Mouse (Mus musculus): ENCODE results near the gene Rarres2. TPM values are rescaled to one million over a fixed set of nuclear protein-coding genes. Genes with fewer than 3 reads are reported as not detected.
"Not testable (repeated sequence)": the region's sequence is repeated elsewhere in the genome, so short reads cannot be mapped to it uniquely, and the experiment has no call there.

Rarres2 gene
- polyA plus RNA-seq, 1 experiment = 179 TPM

DNA sequence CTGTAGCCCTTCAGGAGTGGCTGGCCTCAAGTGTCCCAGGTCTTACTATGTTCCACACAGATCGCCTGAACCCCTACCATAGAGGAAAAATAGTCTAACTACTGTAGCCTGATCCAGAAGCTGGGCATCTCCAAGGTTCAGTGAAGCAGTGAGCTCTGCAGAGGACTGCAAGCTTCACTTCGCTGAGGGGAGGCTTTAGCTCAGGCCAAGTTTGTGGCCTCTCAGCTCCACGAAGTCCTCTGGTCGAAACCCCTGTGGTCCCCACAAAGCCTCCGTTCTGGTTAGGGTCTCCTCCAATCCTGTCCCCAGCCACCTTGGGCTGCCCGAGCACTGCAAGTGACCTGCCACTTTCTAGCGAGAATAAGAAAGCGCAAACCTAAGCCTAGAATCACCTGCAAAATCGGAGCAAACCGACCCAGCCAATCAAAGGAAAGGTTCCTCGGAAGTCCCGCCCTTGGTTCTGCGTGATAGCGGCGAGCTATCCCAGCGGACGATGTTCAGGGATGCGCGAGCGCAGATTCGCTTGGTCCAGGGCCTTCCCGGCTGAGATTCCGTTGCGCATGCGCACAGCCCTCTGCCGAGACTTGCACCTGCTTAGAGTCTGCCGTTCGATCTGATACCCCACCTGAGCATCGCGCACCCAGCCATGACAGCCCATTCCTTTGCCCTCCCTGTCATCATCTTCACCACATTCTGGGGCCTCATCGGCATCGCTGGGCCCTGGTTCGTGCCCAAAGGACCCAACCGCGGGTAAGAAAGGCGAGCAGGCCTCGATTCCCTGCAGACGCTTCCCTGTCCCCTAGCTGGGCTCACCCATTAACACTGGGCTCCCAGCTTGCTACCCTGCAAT is 35.3 kb downstream of the Rarres2 start, which contains the start of gene Atp6v0e2:
Gene Atp6v0e2, plus strand, starts transcription at position 511 of the 850 bp plus-strand sequence.
- TF ChIP-seq POLR2A (IDR thresholded peaks at IDR 0.05; ENCODE audit: borderline replicate concordance, extremely low read depth, low read depth, low read length) (no peak; the same call in 1 of the 2 replicates), CTCF (IDR thresholded peaks at IDR 0.05; ENCODE audit: insufficient read depth, low read length) (no peak)
- H3K4me1 ChIP-seq (ENCODE audit: control insufficient read depth, insufficient read depth, low read length) = peaks cover 4% of the 10 kb centered on the region; the same call in 1 of the 2 replicates
- WGBS = 8% methylated on average over 38 of the region's 38 CpGs
- DNase-seq = peak; percentile 65
- H3K4me3 ChIP-seq (replicated peaks; ENCODE audit: extremely low read depth, low read depth, low read length) = peak within 1 kb of the TSS; percentile 72

DNA sequence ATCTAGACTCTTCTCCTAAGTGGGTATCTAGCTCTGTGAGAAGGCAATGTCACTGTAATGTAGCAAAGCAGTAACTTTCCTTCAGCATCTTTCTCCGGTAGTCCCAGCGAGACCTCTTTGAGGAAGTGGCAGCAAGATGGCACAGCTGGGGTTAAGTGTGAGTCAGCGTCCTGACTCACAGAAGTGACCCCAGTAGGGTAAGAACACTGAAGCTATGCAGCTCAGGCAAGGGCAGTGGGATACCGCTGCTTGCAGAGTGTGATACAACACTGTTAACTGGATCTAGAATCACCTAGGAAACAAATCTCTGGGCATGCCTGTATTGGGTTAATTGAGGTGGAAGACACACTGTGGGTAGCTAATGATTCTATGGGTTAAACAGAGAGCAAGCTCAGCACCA is 36.5 kb downstream of the Rarres2 start:
- WGBS = 61% methylated on average over 4 of the region's 4 CpGs
- DNase-seq = no peak
- Histone ChIP-seq H3K4me3 (replicated peaks; ENCODE audit: extremely low read depth, low read depth, low read length) (no peak overlapping the region), H3K4me1 (ENCODE audit: control insufficient read depth, insufficient read depth, low read length) (peaks cover 4% of the 10 kb centered on the region; the same call in 1 of the 2 replicates)
- no peak for TF ChIP-seq POLR2A (IDR thresholded peaks at IDR 0.05; ENCODE audit: borderline replicate concordance, extremely low read depth, low read depth, low read length)
- no peak for TF ChIP-seq CTCF (IDR thresholded peaks at IDR 0.05; ENCODE audit: insufficient read depth, low read length)

DNA sequence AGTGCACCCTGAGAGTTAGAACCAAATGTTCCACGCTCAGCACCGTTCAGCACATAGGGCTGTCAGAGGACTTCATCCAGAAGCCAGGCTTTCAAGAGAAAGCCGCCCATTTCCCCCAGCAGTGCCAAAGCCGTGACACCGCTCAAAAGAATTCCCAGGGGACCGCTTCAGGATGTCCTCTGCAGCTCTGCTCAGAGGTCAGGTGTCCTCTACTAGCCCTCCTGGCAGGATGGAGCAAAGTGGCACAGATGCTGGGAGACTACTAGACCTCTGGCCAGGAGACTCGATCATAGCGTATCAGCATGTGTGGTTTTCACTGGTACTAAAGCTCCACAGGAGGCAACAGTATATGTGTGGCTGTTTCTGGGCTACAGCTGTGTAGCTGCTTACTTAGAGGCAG is 37.7 kb downstream of the Rarres2 start:
- TF ChIP-seq CTCF (IDR thresholded peaks at IDR 0.05; ENCODE audit: insufficient read depth, low read length) (no peak), POLR2A (IDR thresholded peaks at IDR 0.05; ENCODE audit: borderline replicate concordance, extremely low read depth, low read depth, low read length) (no peak)
- no peak for DNase-seq
- H3K4me1 ChIP-seq (ENCODE audit: control insufficient read depth, insufficient read depth, low read length) = peaks cover 4% of the 10 kb centered on the region; the same call in 1 of the 2 replicates
- no peak overlapping the region for H3K4me3 ChIP-seq (replicated peaks; ENCODE audit: extremely low read depth, low read depth, low read length)
- WGBS = 82% methylated on average over 8 of the region's 8 CpGs

DNA sequence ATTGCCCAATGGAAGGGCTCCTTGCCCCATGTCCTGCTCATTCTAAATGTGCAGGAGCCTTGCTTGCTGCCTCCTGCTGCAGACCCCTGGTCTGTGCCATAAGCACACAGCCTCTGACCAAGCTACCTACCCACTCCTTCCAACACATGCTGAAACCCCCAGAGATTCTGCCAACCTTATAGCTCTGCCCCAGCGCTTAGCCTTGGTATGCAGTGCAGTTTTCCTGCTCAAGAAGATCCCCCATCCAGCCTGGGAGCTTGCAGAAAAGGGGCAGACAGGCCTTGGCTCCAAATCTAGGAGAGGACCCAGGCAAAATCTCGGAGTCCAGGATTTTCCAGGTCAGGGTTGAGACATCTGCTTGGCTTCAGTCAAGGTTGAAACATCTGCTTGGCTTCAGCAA is 39.1 kb downstream of the Rarres2 start:
- TF ChIP-seq POLR2A (IDR thresholded peaks at IDR 0.05; ENCODE audit: borderline replicate concordance, extremely low read depth, low read depth, low read length) = no peak
- no peak for TF ChIP-seq CTCF (IDR thresholded peaks at IDR 0.05; ENCODE audit: insufficient read depth, low read length)
- 72% methylated on average over 2 of the region's 2 CpGs for WGBS
- H3K4me3 ChIP-seq (replicated peaks; ENCODE audit: extremely low read depth, low read depth, low read length) = no peak overlapping the region
- H3K4me1 ChIP-seq (ENCODE audit: control insufficient read depth, insufficient read depth, low read length) = peaks cover 4% of the 10 kb centered on the region; the same call in 1 of the 2 replicates
- DNase-seq = no peak

DNA sequence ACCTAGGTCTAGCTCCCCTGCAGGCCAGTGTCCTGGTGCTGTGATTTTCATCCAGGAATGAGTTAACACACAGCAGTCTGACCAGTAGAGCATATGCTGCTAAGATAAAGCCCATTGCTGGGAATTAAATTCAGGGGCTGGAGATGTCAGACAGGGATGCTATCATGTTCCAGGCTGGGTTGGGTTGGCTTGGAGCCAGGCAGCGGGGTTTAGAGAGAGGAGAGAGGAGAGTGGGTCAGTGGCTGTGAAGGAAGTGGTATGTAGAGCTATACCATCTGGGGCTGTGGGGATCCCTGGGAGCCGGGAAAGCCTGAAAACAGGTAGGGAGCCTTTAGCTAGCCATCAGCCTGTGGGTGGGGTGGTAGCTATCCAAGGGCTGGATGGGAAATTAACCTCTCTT is 41.7 kb downstream of the Rarres2 start:
- no peak overlapping the region for H3K4me3 ChIP-seq (replicated peaks; ENCODE audit: extremely low read depth, low read depth, low read length)

DNA sequence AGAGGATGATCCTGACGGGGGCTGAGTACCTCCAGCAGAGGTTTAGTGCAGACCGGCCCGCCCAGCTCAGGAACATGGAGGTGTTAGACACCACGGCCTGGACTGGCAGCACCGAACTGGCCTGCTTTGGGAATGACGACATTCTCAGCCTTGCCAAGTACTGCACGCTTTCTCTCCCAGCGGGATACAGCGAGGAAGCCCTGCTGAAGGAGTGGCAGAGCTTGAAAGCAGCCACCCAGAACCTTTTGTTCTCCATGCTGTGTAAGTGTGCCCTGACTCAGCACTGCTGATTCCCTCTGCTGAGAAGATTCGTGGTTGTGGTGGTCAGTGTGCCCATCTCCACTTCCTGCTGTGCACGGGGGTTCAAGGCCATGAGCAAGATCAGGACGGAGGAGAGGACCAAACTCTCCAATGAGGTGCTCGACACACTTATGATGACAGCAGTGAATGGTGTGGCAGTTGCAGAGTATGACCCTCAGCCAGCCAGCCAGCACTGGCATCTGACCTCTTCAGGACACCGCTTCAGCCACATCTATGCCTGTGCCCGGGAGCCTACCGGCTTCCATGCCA is 42.6 kb downstream of the Rarres2 start:
- H3K4me1 ChIP-seq (ENCODE audit: control insufficient read depth, insufficient read depth, low read length) = no peaks in the 10 kb centered on the region
- no peak for DNase-seq
- TF ChIP-seq POLR2A (IDR thresholded peaks at IDR 0.05; ENCODE audit: borderline replicate concordance, extremely low read depth, low read depth, low read length) (no peak), CTCF (IDR thresholded peaks at IDR 0.05; ENCODE audit: insufficient read depth, low read length) (no peak)
- WGBS = 76% methylated on average over 16 of the region's 16 CpGs
- no peak overlapping the region for H3K4me3 ChIP-seq (replicated peaks; ENCODE audit: extremely low read depth, low read depth, low read length)

More for the DNA sequence above, 41.7 kb downstream of the Rarres2 start:
- TF ChIP-seq POLR2A (IDR thresholded peaks at IDR 0.05; ENCODE audit: borderline replicate concordance, extremely low read depth, low read depth, low read length) = no peak
- H3K4me1 ChIP-seq (ENCODE audit: control insufficient read depth, insufficient read depth, low read length) = no peaks in the 10 kb centered on the region
- WGBS = 74% methylated on average over 2 of the region's 2 CpGs
- no peak for DNase-seq

DNA sequence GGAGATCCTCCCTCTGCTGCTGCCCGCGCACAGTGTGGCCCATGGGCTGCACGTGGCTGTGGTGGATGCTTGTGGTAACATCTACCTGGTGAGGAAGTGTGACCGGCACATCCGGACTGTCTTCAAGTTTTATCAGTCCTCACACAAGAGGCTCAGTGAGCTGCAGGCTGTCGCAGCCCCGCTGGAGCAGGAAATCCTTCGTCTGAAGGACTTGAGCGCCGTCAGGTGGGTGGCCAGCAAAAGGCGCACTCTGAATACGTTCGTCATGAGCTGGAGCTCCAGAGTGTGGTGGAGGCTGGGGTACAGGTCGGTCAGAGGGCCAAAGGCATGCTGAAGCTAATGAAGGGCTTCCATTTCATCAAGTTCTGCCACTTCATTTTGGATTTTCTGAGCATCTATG is 43.3 kb downstream of the Rarres2 start:
- 59% methylated on average over 14 of the region's 14 CpGs for WGBS
- DNase-seq = no peak
- Histone ChIP-seq H3K4me1 (ENCODE audit: control insufficient read depth, insufficient read depth, low read length) (no peaks in the 10 kb centered on the region), H3K4me3 (replicated peaks; ENCODE audit: extremely low read depth, low read depth, low read length) (no peak overlapping the region)
- TF ChIP-seq POLR2A (IDR thresholded peaks at IDR 0.05; ENCODE audit: borderline replicate concordance, extremely low read depth, low read depth, low read length) (no peak), CTCF (IDR thresholded peaks at IDR 0.05; ENCODE audit: insufficient read depth, low read length) (no peak)

DNA sequence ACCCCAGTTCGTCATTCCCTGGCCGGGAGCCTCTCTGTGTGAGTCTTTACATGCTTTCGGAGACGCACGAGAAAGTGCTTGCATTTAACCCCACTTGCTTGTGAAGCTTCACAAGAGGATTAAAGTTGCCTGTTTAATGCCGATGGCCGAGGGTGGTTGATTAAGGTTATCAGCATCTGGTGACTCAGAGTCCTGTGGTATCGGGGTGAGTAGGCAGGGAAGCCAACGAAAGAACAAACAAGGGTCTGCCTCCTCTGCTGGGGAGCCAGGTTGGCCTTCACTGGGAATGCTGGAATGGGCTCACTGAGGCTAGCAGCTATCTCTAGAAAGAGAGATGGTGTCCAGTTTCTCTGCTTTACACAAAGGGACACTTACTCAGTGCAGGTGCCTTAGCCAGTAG is 44.7 kb downstream of the Rarres2 start:
- 78% methylated on average over 9 of the region's 9 CpGs for WGBS
- no peak overlapping the region for H3K4me3 ChIP-seq (replicated peaks; ENCODE audit: extremely low read depth, low read depth, low read length)
- no peak for TF ChIP-seq POLR2A (IDR thresholded peaks at IDR 0.05; ENCODE audit: borderline replicate concordance, extremely low read depth, low read depth, low read length)
- TF ChIP-seq CTCF (IDR thresholded peaks at IDR 0.05; ENCODE audit: insufficient read depth, low read length) = no peak
- DNase-seq = no peak
- no peaks in the 10 kb centered on the region for H3K4me1 ChIP-seq (ENCODE audit: control insufficient read depth, insufficient read depth, low read length)

DNA sequence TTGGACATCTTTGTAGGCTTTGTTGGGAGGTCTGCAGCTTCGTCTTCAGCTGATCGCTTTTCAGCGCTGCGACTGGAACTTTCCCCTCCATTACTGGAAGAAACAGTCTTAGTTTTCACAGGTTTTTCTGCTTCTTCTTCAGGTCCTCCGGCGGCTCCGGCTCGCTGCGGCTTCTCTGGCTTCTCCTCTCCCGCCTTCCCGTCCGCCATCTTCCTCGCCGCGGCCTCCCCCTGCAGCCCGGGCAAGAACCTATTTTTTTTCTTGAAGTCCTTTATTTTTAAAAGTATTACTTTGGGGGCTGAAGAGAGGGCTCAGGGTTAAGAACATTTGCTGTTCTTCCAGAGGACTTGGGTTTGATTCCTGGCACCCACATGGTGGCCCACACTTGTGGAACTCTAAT is 47.7 kb downstream of the Rarres2 start:
- not testable (repeated sequence) for H3K4me3 ChIP-seq (replicated peaks; ENCODE audit: extremely low read depth, low read depth, low read length); H3K4me1 ChIP-seq (ENCODE audit: control insufficient read depth, insufficient read depth, low read length); DNase-seq
- 95% methylated on average over 16 of the region's 16 CpGs for WGBS

Other genes with a start within 250 kb of the Rarres2 start
- 15.5 and 20.8 TPM in 2 replicates for gene Krba1, start 177.2 kb downstream of the Rarres2 start, polyA plus RNA-seq (2012; rRNA removed)
- 42.1 and 51.4 TPM in 2 replicates for gene Zfp467, start 127.0 kb downstream of the Rarres2 start, polyA plus RNA-seq (2012; rRNA removed)
- gene Sspo, start 124.6 kb downstream of the Rarres2 start, polyA plus RNA-seq (2012; rRNA removed) = 3.2 and 3.4 TPM in 2 replicates
- 29.9 and 35.5 TPM in 2 replicates for gene Atp6v0e2, start 35.2 kb downstream of the Rarres2 start, polyA plus RNA-seq (2012; rRNA removed)
- gene Lrrc61, start 18.0 kb downstream of the Rarres2 start, polyA plus RNA-seq (2012; rRNA removed) = 16.8 and 19.8 TPM in 2 replicates
- not detected in 2 replicates for gene Gm45021, start 16.8 kb upstream of the Rarres2 start, polyA plus RNA-seq (2012; rRNA removed)
- 34.2 and 42.7 TPM in 2 replicates for gene Repin1, start 21.1 kb upstream of the Rarres2 start, polyA plus RNA-seq (2012; rRNA removed)
- not detected in 2 replicates for gene Gm44965, start 21.2 kb upstream of the Rarres2 start, polyA plus RNA-seq (2012; rRNA removed)
- gene Zfp775, start 29.3 kb upstream of the Rarres2 start, polyA plus RNA-seq (2012; rRNA removed) = 6.7 and 7.2 TPM in 2 replicates
- gene AI854703, start 54.0 kb upstream of the Rarres2 start, polyA plus RNA-seq (2012; rRNA removed) = 0.98 and 1.3 TPM in 2 replicates
- 11.4 and 15.2 TPM in 2 replicates for gene Gimap8, start 74.4 kb upstream of the Rarres2 start, polyA plus RNA-seq (2012; rRNA removed)
- gene Gimap9, start 103.3 kb upstream of the Rarres2 start, polyA plus RNA-seq (2012; rRNA removed) = 2.8 and 5.2 TPM in 2 replicates
- gene Gimap4, start 111.8 kb upstream of the Rarres2 start, polyA plus RNA-seq (2012; rRNA removed) = 40.8 and 58.9 TPM in 2 replicates
- gene Gimap6, start 135.4 kb upstream of the Rarres2 start, polyA plus RNA-seq (2012; rRNA removed) = 23.5 and 40.1 TPM in 2 replicates
- 1.8 TPM in 1 of 2 replicates, not detected in the other for gene Gm28053, start 145.8 kb upstream of the Rarres2 start, polyA plus RNA-seq (2012; rRNA removed)
- 0.72 and 1.2 TPM in 2 replicates for gene Gimap7, start 145.8 kb upstream of the Rarres2 start, polyA plus RNA-seq (2012; rRNA removed)
- gene Gimap1, start 166.3 kb upstream of the Rarres2 start, polyA plus RNA-seq (2012; rRNA removed) = 29.9 and 35.2 TPM in 2 replicates
- gene Gimap5, start 173.4 kb upstream of the Rarres2 start, polyA plus RNA-seq (2012; rRNA removed) = 28.6 and 32.8 TPM in 2 replicates
- 12.5 and 15.4 TPM in 2 replicates for gene Gimap3, start 198.1 kb upstream of the Rarres2 start, polyA plus RNA-seq (2012; rRNA removed)